Mouse (Mus musculus): ENCODE data around the gene Snx30. TPM values are rescaled to one million over a fixed set of nuclear protein-coding genes. Genes with fewer than 3 reads are reported as not detected.
A peak's percentile ranks its signal among the peaks of the same experiment; 100 is the strongest.

Snx30 gene
- total and polyA plus RNA-seq, 2 experiments: 1.6 to 4.1 TPM

GRCm38 (mm10) chr4:59868086-59868485 lies 62.4 kb downstream of the Snx30 start:
- TF ChIP-seq CTCF (IDR thresholded peaks at IDR 0.05; ENCODE audit: low read depth, low read length): no peak
- TF ChIP-seq POLR2A (IDR thresholded peaks at IDR 0.05; ENCODE audit: extremely low read depth, insufficient read depth, low read length): no peak
- no peak overlapping the region for H3K27ac ChIP-seq (replicated peaks; ENCODE audit: insufficient read depth, low read depth, low read length)
- H3K79me2 ChIP-seq (ENCODE audit: control insufficient read depth, insufficient read depth, low read length): no peaks in the 10 kb centered on the region
- DNase-seq (ENCODE audit: extremely low read depth, low read depth, low spot score): no peak
- peaks cover 3% of the 10 kb centered on the region; the same call in 1 of the 2 replicates for H3K4me1 ChIP-seq (ENCODE audit: control insufficient read depth, insufficient read depth, low read length)
- no peak overlapping the region for H3K9ac ChIP-seq (ENCODE audit: low read depth, low read length)
- H3K36me3 ChIP-seq (ENCODE audit: control insufficient read depth, insufficient read depth, low read length): no peaks in the 10 kb centered on the region
- no peak overlapping the region for H3K4me3 ChIP-seq (ENCODE audit: insufficient read depth, low read depth, low read length)
- no peaks in the 10 kb centered on the region for H3K27me3 ChIP-seq (ENCODE audit: control insufficient read depth, insufficient read depth, low read length)
- 92% methylated on average over 11 of the region's 11 CpGs for WGBS

- TF ChIP-seq CTCF (IDR thresholded peaks at IDR 0.05; ENCODE audit: low read depth, low read length) (no peak), POLR2A (IDR thresholded peaks at IDR 0.05; ENCODE audit: extremely low read depth, insufficient read depth, low read length) (no peak)
Measured at GRCm38 (mm10) chr4:59869488-59870057, 63.9 kb downstream of the Snx30 start.

GRCm38 (mm10) chr4:59870433-59870832 lies 64.8 kb downstream of the Snx30 start:
- Histone ChIP-seq H3K27ac (replicated peaks; ENCODE audit: insufficient read depth, low read depth, low read length) (no peak overlapping the region), H3K9ac (ENCODE audit: low read depth, low read length) (no peak overlapping the region), H3K4me3 (ENCODE audit: insufficient read depth, low read depth, low read length) (no peak overlapping the region), H3K4me1 (ENCODE audit: control insufficient read depth, insufficient read depth, low read length) (peaks cover 3% of the 10 kb centered on the region; the same call in 1 of the 2 replicates), H3K27me3 (ENCODE audit: control insufficient read depth, insufficient read depth, low read length) (no peaks in the 10 kb centered on the region), H3K79me2 (ENCODE audit: control insufficient read depth, insufficient read depth, low read length) (no peaks in the 10 kb centered on the region), H3K36me3 (ENCODE audit: control insufficient read depth, insufficient read depth, low read length) (no peaks in the 10 kb centered on the region)
- no peak for TF ChIP-seq CTCF (IDR thresholded peaks at IDR 0.05; ENCODE audit: low read depth, low read length)
- TF ChIP-seq POLR2A (IDR thresholded peaks at IDR 0.05; ENCODE audit: extremely low read depth, insufficient read depth, low read length): no peak
- WGBS: 48% methylated on average over 6 of the region's 6 CpGs
- DNase-seq (ENCODE audit: extremely low read depth, low read depth, low spot score): peak; percentile 50

More at GRCm38 (mm10) chr4:59869488-59870057, 63.9 kb downstream of the Snx30 start:
- H3K4me1 ChIP-seq (ENCODE audit: control insufficient read depth, insufficient read depth, low read length): peaks cover 3% of the 10 kb centered on the region; the same call in 1 of the 2 replicates
- no peaks in the 10 kb centered on the region for H3K79me2 ChIP-seq (ENCODE audit: control insufficient read depth, insufficient read depth, low read length)
- DNase-seq (ENCODE audit: extremely low read depth, low read depth, low spot score): peak; percentile 33
- H3K9ac ChIP-seq (ENCODE audit: low read depth, low read length): no peak overlapping the region
- H3K36me3 ChIP-seq (ENCODE audit: control insufficient read depth, insufficient read depth, low read length): no peaks in the 10 kb centered on the region
- H3K27me3 ChIP-seq (ENCODE audit: control insufficient read depth, insufficient read depth, low read length): no peaks in the 10 kb centered on the region
- no peak overlapping the region for H3K4me3 ChIP-seq (ENCODE audit: insufficient read depth, low read depth, low read length)
- no peak overlapping the region for H3K27ac ChIP-seq (replicated peaks; ENCODE audit: insufficient read depth, low read depth, low read length)
- WGBS: 26% methylated on average over 6 of the region's 6 CpGs

- H3K36me3 ChIP-seq (ENCODE audit: control insufficient read depth, insufficient read depth, low read length): no peaks in the 10 kb centered on the region
- 56% methylated on average over 9 of the region's 9 CpGs for WGBS
- H3K4me3 ChIP-seq (ENCODE audit: insufficient read depth, low read depth, low read length): no peak overlapping the region
- no peak overlapping the region for H3K27ac ChIP-seq (replicated peaks; ENCODE audit: insufficient read depth, low read depth, low read length)
- H3K27me3 ChIP-seq (ENCODE audit: control insufficient read depth, insufficient read depth, low read length): no peaks in the 10 kb centered on the region
- peaks cover 3% of the 10 kb centered on the region; the same call in 1 of the 2 replicates for H3K4me1 ChIP-seq (ENCODE audit: control insufficient read depth, insufficient read depth, low read length)
- DNase-seq (ENCODE audit: extremely low read depth, low read depth, low spot score): peak; percentile 60
- H3K79me2 ChIP-seq (ENCODE audit: control insufficient read depth, insufficient read depth, low read length): no peaks in the 10 kb centered on the region
- TF ChIP-seq CTCF (IDR thresholded peaks at IDR 0.05; ENCODE audit: low read depth, low read length): peak; percentile 59; the same call in 1 of the 2 replicates
- TF ChIP-seq POLR2A (IDR thresholded peaks at IDR 0.05; ENCODE audit: extremely low read depth, insufficient read depth, low read length): no peak
- H3K9ac ChIP-seq (ENCODE audit: low read depth, low read length): no peak overlapping the region
Measured at GRCm38 (mm10) chr4:59870859-59871591, 65.4 kb downstream of the Snx30 start.

GRCm38 (mm10) chr4:59873240-59873639 lies 67.6 kb downstream of the Snx30 start:
- DNase-seq (ENCODE audit: extremely low read depth, low read depth, low spot score): no peak
- 69% methylated on average over 6 of the region's 6 CpGs for WGBS
- H3K79me2 ChIP-seq (ENCODE audit: control insufficient read depth, insufficient read depth, low read length): no peaks in the 10 kb centered on the region
- H3K4me3 ChIP-seq (ENCODE audit: insufficient read depth, low read depth, low read length): no peak overlapping the region
- peaks cover 4% of the 10 kb centered on the region; the same call in 1 of the 2 replicates for H3K36me3 ChIP-seq (ENCODE audit: control insufficient read depth, insufficient read depth, low read length)
- H3K27ac ChIP-seq (replicated peaks; ENCODE audit: insufficient read depth, low read depth, low read length): no peak overlapping the region
- TF ChIP-seq POLR2A (IDR thresholded peaks at IDR 0.05; ENCODE audit: extremely low read depth, insufficient read depth, low read length): no peak
- no peak for TF ChIP-seq CTCF (IDR thresholded peaks at IDR 0.05; ENCODE audit: low read depth, low read length)
- no peaks in the 10 kb centered on the region for H3K27me3 ChIP-seq (ENCODE audit: control insufficient read depth, insufficient read depth, low read length)
- H3K4me1 ChIP-seq (ENCODE audit: control insufficient read depth, insufficient read depth, low read length): peaks cover 3% of the 10 kb centered on the region; the same call in 1 of the 2 replicates
- H3K9ac ChIP-seq (ENCODE audit: low read depth, low read length): no peak overlapping the region

Measured in liver, adult 2 months (tissue).